Mouse (Mus musculus) skeletal muscle tissue, postnatal 0 days (tissue): ENCODE data around the gene Bglap3. TPM values are rescaled to one million over a fixed set of nuclear protein-coding genes. Genes with fewer than 3 reads are reported as not detected.

ENCODE experiments used
- polyA plus RNA-seq: library from polyadenylated mRNA; unstranded; fragments of >200 nt; fragmentation: Nextera tagmentation; extraction: Ambion mirVana; gene quantifications from 2 replicates; pipeline ENCODE4 v1.2.1, GENCODE M21; 2015

The Bglap3 gene
- polyA plus RNA-seq: not detected in 2 replicates

GRCm38 (mm10) chr3:88372643-88373042, at the start of gene Bglap3:
Gene Bglap3 (minus strand): TSS chr3:88372743.

DNA sequence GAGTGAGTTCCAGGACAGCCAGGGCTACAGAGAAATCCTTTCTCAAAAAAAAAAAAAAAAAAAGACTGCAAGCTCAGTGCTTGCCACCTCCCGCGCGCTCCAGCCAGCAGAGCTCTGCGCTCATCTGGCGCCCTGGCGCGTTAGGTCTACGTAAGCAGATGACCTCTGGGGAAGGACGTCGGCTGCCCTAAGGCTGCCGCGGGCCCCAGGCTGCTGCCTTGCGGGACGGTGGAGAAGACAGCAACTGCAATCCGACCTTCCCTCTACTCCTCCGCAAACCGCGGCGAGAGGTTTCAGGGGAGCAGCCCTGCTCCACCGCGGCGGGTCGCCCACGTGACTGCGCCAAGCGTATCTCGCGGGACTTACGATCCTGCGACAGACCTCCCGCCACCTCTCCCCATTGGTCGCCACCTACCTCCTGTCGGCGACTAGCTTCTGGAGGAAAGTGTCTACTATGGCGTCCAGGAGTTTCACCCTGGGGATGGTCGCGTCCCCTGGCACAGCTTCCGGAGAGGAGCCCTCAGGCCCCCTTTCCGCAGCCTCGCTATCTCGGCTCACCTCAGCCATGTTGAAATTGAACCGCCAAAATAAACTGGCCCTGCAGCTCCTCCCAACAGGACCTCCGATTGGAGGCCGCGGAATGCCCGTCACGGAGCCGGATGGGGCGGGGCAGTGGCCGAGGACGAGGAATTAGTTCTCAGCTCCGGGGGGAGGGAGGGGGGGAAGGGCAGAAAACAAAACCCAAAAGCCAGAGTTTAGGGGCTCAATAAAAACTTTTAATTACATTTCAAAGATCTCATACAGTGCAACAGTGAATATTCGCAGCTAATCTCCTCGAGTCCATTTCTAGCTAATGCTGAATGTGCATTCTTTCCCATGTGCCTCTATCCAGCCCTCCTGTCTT, 37.5 kb upstream of the Bglap3 start, which contains the start of gene Pmf1:
Gene Pmf1 (minus strand): TSS at position 591 of the 904 bp plus-strand sequence.

DNA sequence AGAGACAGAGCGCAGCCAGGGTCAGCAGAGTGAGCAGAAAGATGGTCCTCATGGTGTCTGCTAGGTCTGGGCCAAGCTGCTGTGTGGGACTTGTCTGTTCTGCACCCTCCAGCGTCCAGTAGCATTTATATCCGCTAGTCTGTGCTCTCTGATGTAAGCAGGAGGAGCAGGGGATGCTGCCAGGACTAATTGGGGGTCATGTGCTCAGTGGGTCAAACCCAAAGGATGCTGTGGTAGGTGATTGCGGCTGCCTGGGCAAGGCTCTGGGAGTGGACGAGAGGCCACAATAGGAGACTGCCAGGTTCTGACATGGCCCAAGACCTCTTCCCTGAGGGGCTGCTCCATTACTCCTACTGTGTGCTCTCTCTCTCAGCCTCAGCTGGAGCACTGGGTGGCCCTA, 11.8 kb upstream of the Bglap3 start, which contains the start of gene Bglap:
Gene Bglap (minus strand): TSS at position 101 of the 400 bp plus-strand sequence.

GRCm38 (mm10) chr3:88378599-88378998, 6.1 kb upstream of the Bglap3 start, which contains the start of gene Bglap2:
Gene Bglap2 (minus strand): TSS chr3:88378699.

GRCm38 (mm10) chr3:88364337-88364736, 8.2 kb downstream of the Bglap3 start, which contains the start of gene Paqr6:
Gene Paqr6 (plus strand): TSS chr3:88364584.

DNA sequence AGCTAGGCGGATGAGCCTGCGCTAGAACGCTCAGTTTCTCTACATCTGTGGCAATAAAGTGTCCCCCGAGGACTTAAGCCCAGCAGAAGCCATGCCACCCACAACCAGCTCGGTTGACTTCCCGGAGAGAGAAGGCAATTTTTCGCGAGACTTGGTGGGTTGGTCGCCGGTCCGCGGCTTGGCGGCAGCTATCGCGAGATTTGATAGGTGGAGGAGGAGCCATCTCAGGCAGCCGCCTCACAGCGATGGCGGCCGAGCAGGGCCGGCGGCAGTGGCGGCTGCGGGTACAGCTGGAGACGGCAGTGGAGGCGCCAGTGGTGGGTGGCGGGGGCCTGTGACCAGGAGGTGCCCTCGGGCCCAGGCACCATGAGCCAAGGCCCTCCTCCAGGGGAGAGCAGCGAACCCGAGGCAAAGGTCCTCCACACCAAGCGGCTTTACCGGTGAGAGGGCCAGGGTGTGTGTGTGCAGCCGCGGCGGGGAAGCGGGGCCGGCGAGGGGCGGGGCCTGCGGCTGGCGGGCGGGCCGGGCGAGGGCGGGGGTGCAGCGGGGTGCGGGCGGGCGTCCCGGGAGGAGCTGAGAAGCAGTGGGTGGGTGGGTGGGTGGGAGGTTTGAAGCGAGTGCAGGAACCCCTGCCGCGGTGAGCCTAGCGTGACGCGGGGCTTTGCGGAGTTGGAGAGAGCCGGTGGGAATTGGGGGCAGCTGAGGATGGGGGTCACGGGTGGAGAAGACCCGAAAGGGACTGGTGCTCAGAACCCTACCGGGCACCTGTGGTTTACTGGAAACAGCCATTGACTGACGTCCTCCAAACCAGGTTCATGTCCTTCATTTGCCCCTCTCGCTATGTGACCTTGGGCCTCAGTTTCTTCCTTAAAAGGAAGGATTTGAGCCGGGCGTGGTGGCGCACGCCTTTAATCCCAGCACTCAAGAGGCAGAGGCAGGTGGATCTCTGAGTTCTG, 36.2 kb downstream of the Bglap3 start, which contains the start of the genes Tmem79 and Smg5:
Gene Tmem79 (minus strand): TSS at position 91 of the 956 bp plus-strand sequence.
Gene Smg5 (plus strand): TSS at position 203 of the 956 bp plus-strand sequence.

DNA sequence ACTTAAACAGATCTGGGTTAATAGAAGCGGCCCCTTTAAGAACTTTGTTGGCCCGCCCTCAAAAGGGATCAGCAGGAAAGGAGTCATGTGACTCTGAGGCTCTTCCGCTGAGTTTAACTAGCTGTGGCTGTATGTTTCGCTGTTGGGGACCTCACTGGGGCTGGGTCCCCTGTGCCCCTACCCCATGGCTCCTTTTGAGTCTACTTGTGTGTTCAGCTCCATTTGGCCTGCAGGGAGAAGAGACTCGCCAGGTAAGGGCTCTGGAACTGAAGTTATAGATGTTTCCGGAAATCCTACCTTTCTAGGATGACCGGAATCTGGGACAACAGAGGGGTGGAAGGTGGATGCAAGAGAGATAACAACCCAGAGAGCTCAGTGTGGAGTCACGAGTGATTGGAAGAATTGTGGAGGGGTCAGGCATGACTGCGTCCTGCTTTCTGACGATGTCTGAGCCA, 47.6 kb downstream of the Bglap3 start, which contains the start of gene Glmp:
Gene Glmp (plus strand): TSS at position 73 of the 455 bp plus-strand sequence.

Other genes starting within 250 kb of the Bglap3 start
- 63.1 and 70.4 TPM in 2 replicates for gene Mef2d, start 230.4 kb downstream of the Bglap3 start, polyA plus RNA-seq
- gene Rhbg, start 118.0 kb downstream of the Bglap3 start, polyA plus RNA-seq: 1.3 TPM in 1 of 2 replicates, not detected in the other
- gene Gm38392, start 85.5 kb downstream of the Bglap3 start, polyA plus RNA-seq: 0.13 TPM in 1 of 2 replicates, not detected in the other
- 15.6 and 19.1 TPM in 2 replicates for gene Tsacc, start 75.7 kb downstream of the Bglap3 start, polyA plus RNA-seq
- gene Cct3, start 75.6 kb downstream of the Bglap3 start, polyA plus RNA-seq: 249 and 260 TPM in 2 replicates
- 94.0 and 119 TPM in 2 replicates for gene Glmp, start 47.7 kb downstream of the Bglap3 start, polyA plus RNA-seq
- 1.2 and 2.7 TPM in 2 replicates for gene Tmem79, start 36.6 kb downstream of the Bglap3 start, polyA plus RNA-seq
- 20.1 and 21.9 TPM in 2 replicates for gene Smg5, start 36.5 kb downstream of the Bglap3 start, polyA plus RNA-seq
- gene Paqr6, start 8.2 kb downstream of the Bglap3 start, polyA plus RNA-seq: 2.0 and 2.7 TPM in 2 replicates
- not detected in 2 replicates for gene Bglap2, start 6.0 kb upstream of the Bglap3 start, polyA plus RNA-seq
- not detected in 2 replicates for gene Bglap, start 11.7 kb upstream of the Bglap3 start, polyA plus RNA-seq
- gene Pmf1, start 37.6 kb upstream of the Bglap3 start, polyA plus RNA-seq: 48.7 and 61.8 TPM in 2 replicates
- gene Slc25a44, start 52.4 kb upstream of the Bglap3 start, polyA plus RNA-seq: 7.8 and 9.0 TPM in 2 replicates
- gene Sema4a, start 88.4 kb upstream of the Bglap3 start, polyA plus RNA-seq: 1.8 and 3.0 TPM in 2 replicates
- gene Lmna, start 137.2 kb upstream of the Bglap3 start, polyA plus RNA-seq: 374 and 437 TPM in 2 replicates
- 2.9 TPM in 2 replicates for gene Mex3a, start 159.7 kb upstream of the Bglap3 start, polyA plus RNA-seq
- gene Rab25, start 175.6 kb upstream of the Bglap3 start, polyA plus RNA-seq: 0.22 and 4.9 TPM in 2 replicates
- gene Lamtor2, start 180.3 kb upstream of the Bglap3 start, polyA plus RNA-seq: 99.9 and 111 TPM in 2 replicates
- 23.9 and 24.8 TPM in 2 replicates for gene Ubqln4, start 181.0 kb upstream of the Bglap3 start, polyA plus RNA-seq
- gene Ssr2, start 203.1 kb upstream of the Bglap3 start, polyA plus RNA-seq: 123 and 159 TPM in 2 replicates
- gene Arhgef2, start 233.2 kb upstream of the Bglap3 start, polyA plus RNA-seq: 78.9 and 79.6 TPM in 2 replicates